Mouse (Mus musculus) hindbrain, embryonic 11.5 days (tissue): ENCODE data around the gene Blnk. TPM values are rescaled to one million over a fixed set of nuclear protein-coding genes. Genes with fewer than 3 reads are reported as not detected.
A peak's percentile ranks its signal among the peaks of the same experiment; 100 is the strongest.

Experiments used
- ATAC-seq: fragments of 200-750 bp; cut with Nextera tagmentation; 2 replicates; pipeline ENCODE4 v1.8.0; 2017; ENCODE audit warnings: mild to moderate bottlenecking, moderate TSS enrichment, moderate library complexity; ENCODE audit not compliant: low FRiP score
- DNase-seq: peaks from one replicate; pipeline ENCODE4 v3.0.0-alpha.2; 2015; ENCODE audit warnings: low spot score
- H3K27ac ChIP-seq: fragments of 300-500 bp; sonication (generic); 2 replicates; pipeline ENCODE4 v1.5.1; 2014; ENCODE audit warnings: mild to moderate bottlenecking, low read depth, low read length
- H3K27me3 ChIP-seq: fragments of 300-500 bp; sonication (generic); 2 replicates; pipeline ENCODE4 v1.6.1; 2014; ENCODE audit warnings: mild to moderate bottlenecking, low read length, moderate library complexity, mixed read lengths; ENCODE audit not compliant: control insufficient read depth, insufficient read depth
- H3K36me3 ChIP-seq: fragments of 300-500 bp; sonication (generic); 2 replicates; pipeline ENCODE4 v1.6.1; 2014; ENCODE audit warnings: mild to moderate bottlenecking, low read length, moderate library complexity, mixed read lengths; ENCODE audit not compliant: control insufficient read depth, insufficient read depth
- H3K4me1 ChIP-seq: fragments of 300-500 bp; sonication (generic); replicated peaks from 2 replicates; pipeline ENCODE4 v1.6.1; 2014; ENCODE audit warnings: low read length, mixed read lengths; ENCODE audit not compliant: control insufficient read depth, insufficient read depth
- H3K4me2 ChIP-seq: fragments of 300-500 bp; sonication (generic); replicated peaks from 2 replicates; pipeline ENCODE4 v1.6.1; 2014; ENCODE audit warnings: mild to moderate bottlenecking, low read depth, low read length
- H3K4me3 ChIP-seq: fragments of 300-500 bp; sonication (generic); 2 replicates; pipeline ENCODE4 v1.5.1; 2014; ENCODE audit warnings: low read depth, low read length
- H3K9ac ChIP-seq: fragments of 300-500 bp; sonication (generic); 2 replicates; pipeline ENCODE4 v1.6.1; 2014; ENCODE audit warnings: low read depth, low read length
- H3K9me3 ChIP-seq: fragments of 300-500 bp; sonication (generic); 2 replicates; pipeline ENCODE4 v1.6.1; 2016; ENCODE audit warnings: low read length; ENCODE audit not compliant: control insufficient read depth
- WGBS: fragments of 180-500 bp; shearing (Covaris S2); extraction: QIAGEN DNeasy Blood & Tissue Kit; methylation state at CpG from one replicate; pipeline ENCODE4 v1.1.7; 2014; 5-methylcytosine and 5-hydroxymethylcytosine counted together
- polyA plus RNA-seq: library from polyadenylated mRNA; unstranded; fragments of >200 nt; fragmentation: Nextera tagmentation; extraction: Ambion mirVana; gene quantifications from 2 replicates; pipeline ENCODE4 v1.2.1, GENCODE M21; 2014

The Blnk gene
- polyA plus RNA-seq, 1 experiment from 2014 or later: 0.36 TPM

DNA sequence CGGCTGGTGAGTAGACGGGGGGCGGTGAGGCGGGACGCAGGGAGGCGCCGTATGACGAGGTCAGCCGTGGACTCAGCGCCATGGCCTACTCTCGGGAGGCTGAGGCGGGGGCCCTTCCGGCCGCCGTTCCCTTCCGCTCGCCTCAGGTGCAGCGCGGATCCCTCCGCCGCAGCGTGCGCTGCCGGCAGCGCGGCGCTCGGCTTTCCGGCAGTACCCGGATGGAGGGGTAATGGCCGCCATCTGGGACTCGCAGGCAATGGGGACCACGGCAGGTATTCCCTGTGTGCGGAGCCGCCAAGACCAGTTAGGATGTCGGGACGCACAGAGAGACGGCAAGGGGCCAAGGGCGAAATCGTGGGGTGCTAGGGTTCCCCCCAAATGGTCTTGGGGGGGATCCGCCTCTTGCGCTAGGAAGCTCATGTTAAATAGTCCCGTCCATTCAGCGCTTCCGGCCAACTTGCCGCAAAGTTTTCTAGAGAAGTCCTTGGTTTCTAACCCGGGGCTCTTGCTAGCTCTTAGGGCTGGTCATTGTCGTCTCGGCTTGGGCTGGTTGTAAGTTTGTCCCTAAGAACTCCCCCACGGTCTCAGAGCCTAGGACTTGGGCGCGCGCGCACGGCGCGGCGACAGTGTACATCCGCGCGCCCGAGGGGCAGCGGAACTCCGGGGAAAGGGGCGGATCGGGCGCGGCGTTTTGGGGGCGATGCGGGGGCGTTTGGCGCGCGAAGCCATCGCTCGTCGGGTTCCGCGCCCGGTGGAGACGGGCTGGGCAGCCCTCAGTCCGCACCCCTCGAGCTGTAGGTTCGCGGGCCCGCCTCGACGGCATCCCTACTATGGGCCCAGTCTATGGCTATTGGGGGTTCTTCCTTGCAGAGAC lies 99.6 kb downstream of the Blnk start, which contains the start of gene Zfp518a:
TSS of gene Zfp518a (plus strand) at position 187 of the 874 bp plus-strand sequence.
- no peaks in the 10 kb centered on the region for H3K36me3 ChIP-seq
- H3K27me3 ChIP-seq: peaks cover 8% of the 10 kb centered on the region; the same call in 1 of the 2 replicates
- peak within 1 kb of the TSS; percentile 82 for H3K9ac ChIP-seq
- H3K27ac ChIP-seq: peak within 1 kb of the TSS; percentile 91
- DNase-seq (peak; percentile 96), ATAC-seq (peak; percentile 93)
- peak within 1 kb of the TSS; percentile 80 for H3K4me3 ChIP-seq
- H3K4me1 ChIP-seq: no peaks in the 10 kb centered on the region
- WGBS: under 1% methylated on average over 87 of the region's 89 CpGs
- peak within 1 kb of the TSS; percentile 61 for H3K4me2 ChIP-seq
- H3K9me3 ChIP-seq: no peaks in the 10 kb centered on the region

GRCm38 (mm10) chr19:40894071-40894506 lies 100.2 kb downstream of the Blnk start:
- Histone ChIP-seq H3K4me1 (no peaks in the 10 kb centered on the region), H3K27me3 (peaks cover 8% of the 10 kb centered on the region; the same call in 1 of the 2 replicates), H3K4me2 (peak overlapping the region; percentile 61), H3K9me3 (no peaks in the 10 kb centered on the region), H3K27ac (peak overlapping the region; percentile 91), H3K4me3 (peak overlapping the region; percentile 80), H3K9ac (peak overlapping the region; percentile 82), H3K36me3 (no peaks in the 10 kb centered on the region)
- ATAC-seq (no peak), DNase-seq (no peak)
- WGBS: 37% methylated on average over 21 of the region's 21 CpGs

DNA sequence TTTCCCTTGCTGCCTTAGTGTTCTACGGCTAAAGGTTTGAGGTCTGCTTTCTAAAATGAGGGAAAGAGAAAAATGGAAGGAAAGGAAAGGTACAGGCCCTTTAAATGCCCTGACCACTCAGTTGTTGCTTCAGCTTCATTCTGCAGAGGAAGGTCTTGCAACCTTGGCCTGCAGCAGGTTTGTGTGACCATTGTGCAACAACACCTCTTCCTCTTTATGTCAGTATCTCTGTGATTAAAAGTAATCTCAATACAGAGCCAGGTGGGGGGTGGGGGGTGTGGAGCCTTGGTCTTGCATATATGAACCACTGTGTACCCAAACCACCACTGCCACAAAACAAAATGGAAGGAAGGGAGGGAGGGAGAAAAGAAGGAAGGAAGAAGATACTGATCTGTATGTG lies 105.4 kb downstream of the Blnk start:
- WGBS: 85% methylated on average over 1 of the region's 1 CpGs
- H3K4me3 ChIP-seq: no peak overlapping the region
- H3K9ac ChIP-seq: no peak overlapping the region
- no peaks in the 10 kb centered on the region for H3K9me3 ChIP-seq
- H3K36me3 ChIP-seq: no peaks in the 10 kb centered on the region
- no peak overlapping the region for H3K4me2 ChIP-seq
- H3K27ac ChIP-seq: no peak overlapping the region
- DNase-seq: no peak
- no peak for ATAC-seq
- no peaks in the 10 kb centered on the region for H3K4me1 ChIP-seq
- peaks cover 14% of the 10 kb centered on the region; the same call in 1 of the 2 replicates for H3K27me3 ChIP-seq

DNA sequence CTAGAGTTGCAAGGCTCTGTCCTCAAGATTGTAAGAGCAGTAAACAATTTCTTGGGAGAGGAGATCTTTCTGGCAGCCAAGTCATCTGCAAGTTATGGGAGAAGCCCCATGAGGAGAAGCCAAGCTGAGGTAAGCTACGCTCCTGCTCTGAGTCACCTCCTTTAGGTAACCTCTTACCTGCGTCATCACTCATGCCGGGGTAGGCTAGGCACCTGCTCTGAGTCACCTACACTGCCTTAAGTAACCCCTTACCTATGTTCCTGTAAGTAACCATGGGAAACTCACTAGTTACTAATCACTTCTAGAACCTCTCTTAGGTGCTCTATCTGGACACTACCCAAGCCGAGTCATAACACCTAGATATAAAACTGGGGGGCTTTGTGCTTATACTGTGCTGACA lies 112.6 kb downstream of the Blnk start:
- Histone ChIP-seq H3K27me3 (peaks cover 16% of the 10 kb centered on the region; the same call in 1 of the 2 replicates), H3K4me1 (no peaks in the 10 kb centered on the region), H3K4me3 (no peak overlapping the region), H3K36me3 (no peaks in the 10 kb centered on the region), H3K4me2 (no peak overlapping the region), H3K9me3 (no peaks in the 10 kb centered on the region), H3K27ac (no peak overlapping the region), H3K9ac (no peak overlapping the region)
- WGBS: 90% methylated on average over 4 of the region's 4 CpGs
- no peak for DNase-seq
- ATAC-seq: no peak

Other genes starting within 250 kb of the Blnk start
- 0.20 and 0.61 TPM in 2 replicates for gene Cc2d2b, start 245.8 kb downstream of the Blnk start, polyA plus RNA-seq
- gene Ccnj, start 163.3 kb downstream of the Blnk start, polyA plus RNA-seq: 30.9 and 40.8 TPM in 2 replicates
- 14.6 and 15.4 TPM in 2 replicates for gene Zfp518a, start 99.8 kb downstream of the Blnk start, polyA plus RNA-seq
- 0.10 TPM in 1 of 2 replicates, not detected in the other for gene Dntt, start 34.7 kb upstream of the Blnk start, polyA plus RNA-seq
- not detected in 2 replicates for gene Opalin, start 82.6 kb upstream of the Blnk start, polyA plus RNA-seq
- gene Tll2, start 212.3 kb upstream of the Blnk start, polyA plus RNA-seq: 0.63 and 0.76 TPM in 2 replicates